Mouse (Mus musculus) small intestine, adult 2 months (tissue): Measurements from ENCODE around the gene Clpx.

Experiments used
- CTCF ChIP-seq: fragments of 200-500 bp; IDR thresholded peaks from 2 replicates; pipeline ENCODE4 v1.5.1; 2012; ENCODE audit warnings: low read depth, mild to moderate bottlenecking, control low read depth, inconsistent platforms, low read length, moderate library complexity, mixed read lengths; ENCODE audit not compliant: insufficient replicate concordance, insufficient read length; ENCODE audit errors: extremely low read depth
- POLR2A ChIP-seq: fragments of 200-500 bp; IDR thresholded peaks from 2 replicates; pipeline ENCODE4 v1.6.1; 2012; ENCODE audit warnings: low read depth, mild to moderate bottlenecking, control low read depth, inconsistent platforms, low read length, moderate library complexity

DNA sequence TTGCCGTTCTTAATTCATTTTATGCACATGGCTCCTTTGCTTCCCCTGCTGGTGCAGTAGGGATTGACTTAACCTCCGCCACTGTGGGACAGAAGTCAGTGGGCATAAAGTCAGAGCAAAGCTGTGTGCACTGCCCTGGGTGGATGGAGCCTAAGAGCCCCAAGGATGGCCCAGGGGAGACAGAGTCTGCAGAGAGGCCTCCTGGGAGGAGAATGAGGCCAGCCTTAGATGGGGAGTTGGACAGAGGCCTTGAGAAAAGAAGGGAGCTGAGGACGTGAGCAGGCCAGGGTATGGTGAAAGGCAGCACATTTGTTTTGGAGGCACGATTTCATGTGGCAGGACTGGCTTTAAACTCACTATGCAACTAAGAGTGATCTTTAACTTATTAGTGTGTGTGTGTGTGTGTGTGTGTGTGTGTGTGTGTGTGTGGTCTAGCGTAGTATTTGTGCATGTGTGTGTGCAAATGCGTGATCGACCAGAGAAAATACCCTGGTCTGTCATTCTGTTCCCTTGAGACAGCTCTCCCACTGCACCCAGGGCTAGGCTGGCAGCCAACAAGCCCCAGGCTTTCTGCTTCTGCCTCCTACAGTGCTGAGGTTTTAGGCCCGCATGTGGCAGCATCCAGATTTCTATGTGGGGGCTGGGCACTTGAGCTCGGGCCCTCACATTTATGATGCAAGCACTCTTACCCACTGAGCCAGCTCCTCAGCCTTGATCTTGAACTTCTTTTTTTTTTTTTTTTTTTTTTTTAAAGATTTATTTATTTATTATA is 81.3 kb downstream of the Clpx start:
- no peak for TF ChIP-seq POLR2A
- no peak for TF ChIP-seq CTCF
